Mouse (Mus musculus): ENCODE results near the gene Dgki.
"Not testable (repeated sequence)": the region's sequence is repeated elsewhere in the genome, so short reads cannot be mapped to it uniquely, and the experiment has no call there.

Gene Dgki

DNA sequence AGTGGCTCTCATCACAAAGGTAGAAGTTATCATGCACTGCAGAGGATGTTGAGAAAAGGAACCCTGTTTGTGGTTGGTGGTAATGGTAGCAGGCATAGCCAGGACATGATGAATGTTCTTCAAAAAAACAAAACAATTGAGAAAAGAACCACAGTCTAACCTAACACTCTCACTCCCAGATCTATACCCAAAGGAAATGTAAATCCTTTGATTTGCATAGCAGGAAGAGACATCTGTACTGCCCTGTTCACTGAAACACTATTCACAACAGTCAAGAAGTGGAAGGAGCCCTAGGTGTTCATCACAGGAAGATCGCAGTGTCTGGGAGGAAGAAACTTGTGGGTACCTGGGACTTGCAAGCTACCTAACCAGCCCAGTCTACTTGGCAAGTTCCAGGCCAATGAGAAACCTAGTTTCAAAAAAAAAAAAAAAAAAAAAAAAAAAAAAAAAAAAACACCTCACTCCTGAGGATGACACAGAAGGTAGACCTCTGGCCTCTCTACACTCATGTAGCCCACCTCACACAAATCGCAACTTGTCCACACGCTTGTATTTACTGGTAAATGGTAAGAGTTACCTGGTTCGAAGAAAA is 152.5 kb downstream of the Dgki start:
- no peak for DNase-seq (ENCODE audit: low spot score)

- DNase-seq (ENCODE audit: low spot score): no peak
These were observed 156.2 kb downstream of the Dgki start for GRCm38 (mm10) chr6:37143867-37144163.

DNA sequence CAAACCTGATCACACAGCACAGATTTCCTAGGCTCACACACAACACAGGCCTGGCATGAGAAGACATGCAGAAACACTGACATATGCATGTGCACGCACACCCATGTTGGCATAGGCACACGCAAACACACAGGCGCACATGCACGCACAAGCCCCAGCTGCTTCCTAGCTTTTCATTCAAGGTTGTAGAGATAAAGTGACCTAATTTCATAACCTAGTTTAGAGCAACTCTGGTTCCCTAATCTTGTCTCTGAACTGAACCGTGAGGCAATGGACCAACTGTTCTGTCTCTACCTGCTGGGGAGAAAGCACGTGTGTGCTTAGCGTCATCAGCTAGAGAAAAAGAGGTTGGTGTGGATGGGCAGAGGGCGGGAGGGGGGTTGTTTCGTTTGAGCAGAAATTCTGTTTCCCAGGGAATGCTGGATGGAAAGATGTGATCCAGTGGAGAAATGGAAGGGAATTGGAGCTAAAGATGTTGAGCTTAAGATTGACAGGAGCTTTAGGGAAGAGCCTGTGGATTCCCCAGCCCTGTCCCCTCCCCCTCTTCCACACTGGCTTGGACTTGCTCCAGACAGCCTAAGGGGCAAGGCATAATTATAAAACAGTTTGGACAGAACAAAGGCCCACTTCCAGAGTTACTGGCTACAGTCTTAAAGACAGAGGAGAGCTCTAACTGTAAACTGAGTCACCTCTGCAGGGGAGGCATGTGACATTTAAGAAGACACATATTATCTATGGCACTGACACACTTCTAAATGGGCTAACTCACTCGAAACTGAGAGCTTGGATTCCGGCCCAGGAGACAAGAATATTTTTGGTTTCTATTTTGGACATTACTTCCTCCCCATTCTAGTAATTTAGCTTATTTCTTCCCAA is 156.8 kb downstream of the Dgki start:
- no peak for DNase-seq (ENCODE audit: low spot score)

- no peak for DNase-seq (ENCODE audit: low spot score)
These were observed 161.2 kb downstream of the Dgki start for GRCm38 (mm10) chr6:37138816-37139215.

GRCm38 (mm10) chr6:37131257-37131656 is 168.7 kb downstream of the Dgki start:
- no peak for DNase-seq (ENCODE audit: low spot score)

GRCm38 (mm10) chr6:37120417-37121154 is 179.4 kb downstream of the Dgki start:
- DNase-seq (ENCODE audit: low spot score): peak; percentile 51

- DNase-seq (ENCODE audit: low spot score): no peak
These were observed 180.8 kb downstream of the Dgki start for GRCm38 (mm10) chr6:37119205-37119604.

DNA sequence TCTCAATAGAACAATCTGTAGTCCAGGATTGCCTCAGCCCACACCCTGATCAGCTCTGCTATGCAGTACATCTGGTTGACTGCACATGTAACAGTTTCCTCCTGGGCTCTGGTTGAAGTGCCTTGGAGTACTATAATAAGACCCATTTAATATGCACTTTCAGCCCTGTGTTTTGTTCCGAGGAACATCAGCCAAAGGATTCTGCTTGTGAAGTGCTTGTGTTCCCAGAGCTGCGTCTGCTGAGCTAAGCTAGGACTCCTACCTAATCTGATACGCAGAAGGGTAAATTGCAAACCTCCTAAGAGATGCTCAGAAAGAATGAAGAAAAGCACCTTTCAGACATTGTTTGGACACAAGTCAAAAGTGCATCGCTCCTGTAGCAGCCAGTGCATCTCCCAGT is 186.9 kb downstream of the Dgki start:
- no peak for DNase-seq (ENCODE audit: low spot score)

- not testable (repeated sequence) for DNase-seq (ENCODE audit: low spot score)
These were observed 193.7 kb downstream of the Dgki start for GRCm38 (mm10) chr6:37106236-37106635.

DNA sequence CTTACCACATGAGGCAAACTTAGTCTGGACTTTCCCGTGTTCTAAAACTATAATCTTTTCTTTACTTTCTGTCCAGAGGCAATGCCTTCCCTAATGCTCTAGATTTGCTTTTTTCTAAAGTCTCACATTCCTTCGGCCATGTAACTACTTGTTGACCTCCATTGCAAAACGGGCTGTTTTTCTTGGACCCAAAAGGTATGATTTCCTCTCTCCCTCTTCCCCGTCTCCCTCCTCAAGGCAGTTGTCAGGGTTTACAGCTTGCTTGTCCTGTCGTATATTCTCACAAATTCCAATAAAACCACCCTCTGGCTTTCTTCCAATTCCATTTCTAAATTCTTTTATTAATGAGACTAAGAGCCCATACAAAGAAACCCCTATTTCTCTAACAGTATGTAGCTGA is 199.6 kb downstream of the Dgki start:
- DNase-seq (ENCODE audit: low spot score): no peak

DNA sequence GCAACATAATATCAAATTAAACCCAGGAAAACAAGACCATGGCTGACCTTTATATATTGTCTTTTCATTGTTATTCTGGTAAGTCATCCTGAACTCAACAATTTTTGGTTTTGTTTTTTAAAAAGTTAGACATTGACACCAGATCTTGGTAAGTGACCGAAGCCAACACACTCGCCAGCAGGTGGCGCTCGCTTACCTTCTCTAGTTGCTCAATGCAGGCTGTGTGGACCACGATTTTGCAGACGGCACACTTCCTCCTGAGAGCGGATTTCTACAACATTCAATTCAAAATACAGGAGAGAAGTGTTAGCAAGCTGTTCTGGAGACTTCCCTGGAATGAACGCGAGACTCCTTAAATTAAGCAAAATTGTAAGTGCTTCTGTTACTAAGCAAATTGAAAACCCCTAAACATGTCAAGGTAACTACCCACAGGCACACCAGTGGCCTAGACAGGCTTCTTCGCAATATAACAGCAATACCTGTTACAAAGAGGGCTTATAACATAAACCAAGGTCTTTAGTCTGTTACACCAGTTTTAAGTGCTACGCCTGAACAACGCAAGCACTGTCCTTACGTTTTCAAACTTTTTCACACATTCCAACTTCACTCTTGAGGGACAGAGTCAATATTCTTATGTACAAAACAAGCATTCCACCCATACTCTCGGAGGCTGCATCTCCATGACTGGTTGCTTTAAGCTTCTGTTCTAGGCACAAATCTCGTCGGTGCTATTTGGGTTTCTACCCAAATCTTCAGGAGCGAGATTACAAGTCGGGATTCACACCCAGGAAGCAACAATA is 202.4 kb downstream of the Dgki start:
- DNase-seq (ENCODE audit: low spot score): peak; percentile 81

GRCm38 (mm10) chr6:37096840-37097305 is 203.1 kb downstream of the Dgki start:
- no peak for DNase-seq (ENCODE audit: low spot score)

DNA sequence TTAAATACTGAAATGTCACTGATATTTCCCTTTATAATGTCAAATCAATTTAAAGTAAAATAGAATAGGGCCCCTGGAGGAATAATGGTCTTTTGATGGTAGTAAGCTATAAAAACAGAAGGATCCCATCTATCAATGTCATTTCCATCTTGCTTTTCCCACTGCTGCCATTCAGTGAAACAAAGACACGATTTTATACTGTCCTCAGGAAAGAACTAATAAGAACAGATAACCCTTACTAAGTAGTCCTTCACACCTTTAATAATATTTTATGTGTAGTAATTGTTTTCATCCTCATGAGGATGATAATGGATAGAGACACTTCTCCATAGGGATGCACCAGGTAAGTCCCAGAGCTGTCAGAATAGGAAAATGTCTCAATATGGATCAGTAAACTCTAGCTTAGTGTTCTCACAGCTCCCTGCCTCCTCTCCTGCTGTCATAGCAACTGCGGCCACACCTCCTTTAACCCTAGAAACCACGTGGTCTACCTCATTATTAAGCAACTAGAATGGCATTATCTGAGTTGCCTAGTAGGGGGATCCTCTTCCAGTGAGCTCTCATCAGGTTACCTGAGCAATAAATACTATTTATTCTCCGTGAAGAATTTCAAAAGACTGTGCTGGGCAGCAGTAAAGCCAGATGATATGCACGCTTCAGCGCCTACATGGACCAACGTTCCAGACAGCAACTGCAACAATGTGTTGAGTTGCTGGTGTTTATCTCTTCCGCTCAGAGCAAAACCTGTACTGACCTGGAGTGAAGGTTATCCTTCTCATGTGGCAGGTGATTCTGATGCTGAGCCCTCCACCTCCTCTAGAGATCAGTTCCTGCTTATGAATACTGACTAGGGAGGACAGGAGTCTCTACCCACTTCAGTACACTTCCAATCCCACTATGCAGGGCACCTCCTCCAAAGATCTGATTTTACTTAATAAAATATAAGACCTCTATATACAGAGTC is 210.6 kb downstream of the Dgki start:
- DNase-seq (ENCODE audit: low spot score): no peak

- no peak for DNase-seq (ENCODE audit: low spot score)
These were observed 217.0 kb downstream of the Dgki start for GRCm38 (mm10) chr6:37082990-37083389.

GRCm38 (mm10) chr6:37072401-37073016 is 227.5 kb downstream of the Dgki start:
- no peak for DNase-seq (ENCODE audit: low spot score)

DNA sequence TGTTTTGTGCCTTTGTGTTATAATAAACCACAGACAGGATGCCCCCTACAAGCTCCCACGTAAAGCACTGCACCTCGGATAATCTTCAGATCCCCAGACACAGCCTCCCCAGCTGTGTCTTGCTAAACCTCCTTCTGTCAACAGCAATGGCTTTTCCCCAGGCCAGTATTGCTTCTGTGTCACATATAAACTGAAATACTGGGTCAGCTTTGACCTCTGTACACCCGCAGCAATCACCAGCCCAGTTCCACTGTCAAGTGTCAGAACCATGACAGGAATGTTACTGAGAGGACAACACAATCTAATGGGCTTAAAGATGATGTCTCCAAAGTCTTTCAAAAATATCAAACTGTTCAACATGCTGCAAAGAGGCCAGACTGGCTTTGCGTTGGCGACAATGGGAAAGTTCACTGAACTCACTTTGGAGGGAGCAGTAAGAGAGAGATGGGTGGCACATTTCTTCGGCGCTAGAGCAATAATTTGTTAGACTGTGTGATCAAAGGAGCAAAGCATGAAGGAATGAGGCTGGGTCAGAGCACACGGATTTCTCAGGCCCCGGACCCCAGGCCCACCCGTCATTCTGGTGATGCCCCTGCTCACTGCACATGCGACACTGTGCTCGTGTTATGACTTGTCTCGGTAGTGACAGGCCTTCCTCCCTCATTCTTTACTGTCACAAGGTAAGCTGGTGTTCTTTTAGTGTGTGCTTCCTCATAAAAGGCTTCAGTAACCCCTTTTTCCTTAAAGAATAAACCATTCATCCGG is 230.0 kb downstream of the Dgki start:
- DNase-seq (ENCODE audit: low spot score): no peak

DNA sequence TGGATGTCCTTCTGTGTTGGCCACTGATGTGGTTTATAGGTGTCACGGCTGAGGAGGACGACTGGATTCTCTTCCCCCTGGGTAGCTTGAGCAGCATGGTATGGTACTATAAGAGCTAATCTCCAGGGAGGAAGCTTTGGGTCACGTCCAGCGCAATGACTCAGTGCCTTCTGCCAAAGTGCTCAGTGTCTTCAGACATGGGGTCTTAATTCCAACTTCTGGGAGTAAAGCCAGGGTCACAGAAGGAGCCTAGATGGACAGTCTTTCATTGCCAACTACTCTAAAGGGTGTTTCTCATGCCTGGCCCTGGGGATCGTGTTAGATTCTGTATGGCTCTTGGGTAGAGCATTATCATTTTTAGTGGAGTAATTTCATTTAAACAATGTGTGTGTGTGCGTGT is 231.2 kb downstream of the Dgki start:
- no peak for DNase-seq (ENCODE audit: low spot score)

DNA sequence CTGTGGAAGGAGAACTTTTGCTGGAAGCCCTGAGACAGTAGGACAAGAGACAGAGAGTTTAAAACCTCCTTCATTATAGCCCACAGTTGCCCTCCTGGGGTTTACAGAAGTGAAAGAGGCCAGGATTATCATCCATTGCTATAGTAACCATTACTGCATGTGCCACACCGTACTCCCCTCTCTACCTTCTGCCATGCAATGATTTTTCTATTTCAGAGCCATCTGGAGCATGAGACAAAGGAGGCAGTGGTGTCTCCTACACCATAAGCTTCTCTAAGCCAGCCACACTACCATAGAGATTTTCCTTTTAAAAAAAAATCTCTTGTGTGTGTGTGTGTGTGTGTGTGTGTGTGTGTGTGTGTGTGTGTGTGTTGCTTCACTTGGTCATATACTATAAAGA is 232.6 kb downstream of the Dgki start:
- no peak for DNase-seq (ENCODE audit: low spot score)

DNA sequence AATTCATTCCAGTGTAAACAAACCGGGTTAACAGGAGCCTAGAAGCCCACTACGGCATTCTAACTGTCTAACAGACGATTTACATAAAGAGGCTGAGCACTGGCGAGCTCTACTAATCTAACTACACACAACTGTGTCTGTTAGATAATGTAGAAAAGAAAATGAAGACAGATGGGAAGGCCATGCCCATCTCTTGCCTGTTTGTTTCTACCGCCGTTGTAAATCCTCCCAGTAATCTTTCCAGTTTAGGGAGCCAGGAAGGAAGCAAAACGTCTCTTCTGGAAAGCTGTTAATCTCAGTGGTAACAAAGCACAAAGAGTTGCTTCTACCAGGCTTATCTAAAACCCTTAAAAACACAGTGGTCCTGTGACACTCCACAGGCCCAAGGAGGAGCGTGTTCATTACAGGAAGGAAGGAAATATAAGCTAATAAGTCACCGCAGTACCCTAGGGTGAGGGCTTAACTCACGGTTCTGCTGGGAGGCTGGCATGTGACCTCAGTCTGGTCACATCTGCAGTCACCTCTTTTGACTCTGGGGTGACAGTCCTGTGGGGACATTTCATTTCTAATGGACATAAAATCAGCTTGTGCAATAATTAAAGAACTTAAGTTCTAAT is 235.7 kb downstream of the Dgki start:
- no peak for DNase-seq (ENCODE audit: low spot score)

Measured in left cerebral cortex, adult 11 months (tissue).